Mouse (Mus musculus) heart, postnatal 36 days (tissue): ENCODE results near the gene Fam3b. TPM values are rescaled to one million over a fixed set of nuclear protein-coding genes. Genes with fewer than 3 reads are reported as not detected.

Source experiments
- DNase-seq, 2 experiments: peaks; one replicate each; pipeline ENCODE4 v3.0.0; 2021 to 2022
- intact Hi-C: fragments of 180-260 bp; cut with DNase I; formaldehyde crosslinking; loops from one replicate; pipeline ENCODE4 v1.15.1; 2025
- total RNA-seq, 2 experiments: library from RNA; stranded (reverse); gene quantifications; 2 replicates each; pipeline ENCODE4 v1.2.3; 2021

The Fam3b gene
- total RNA-seq, 2 experiments from 2014 or later = not detected

DNA sequence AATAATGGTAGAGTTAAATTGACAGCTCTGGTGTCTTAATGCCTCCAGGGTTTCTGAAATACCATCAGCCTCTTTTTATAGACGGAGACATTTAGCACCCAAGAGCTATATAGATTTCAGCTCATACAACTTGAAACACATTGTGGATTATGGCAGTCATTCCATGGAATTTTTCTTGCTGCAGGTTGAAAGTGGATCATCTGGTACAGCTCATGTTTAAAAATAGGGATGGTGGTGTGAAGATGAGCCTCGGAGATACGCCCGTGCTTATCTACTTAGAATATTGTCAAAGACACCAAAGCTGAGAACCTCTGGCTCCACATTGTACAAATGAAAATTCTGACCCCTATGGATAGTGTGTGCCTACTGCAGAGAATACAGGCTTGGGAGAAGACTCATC lies 84.5 kb downstream of the Fam3b start:
- intact Hi-C loops = no loop called here
- DNase-seq = no peak

DNA sequence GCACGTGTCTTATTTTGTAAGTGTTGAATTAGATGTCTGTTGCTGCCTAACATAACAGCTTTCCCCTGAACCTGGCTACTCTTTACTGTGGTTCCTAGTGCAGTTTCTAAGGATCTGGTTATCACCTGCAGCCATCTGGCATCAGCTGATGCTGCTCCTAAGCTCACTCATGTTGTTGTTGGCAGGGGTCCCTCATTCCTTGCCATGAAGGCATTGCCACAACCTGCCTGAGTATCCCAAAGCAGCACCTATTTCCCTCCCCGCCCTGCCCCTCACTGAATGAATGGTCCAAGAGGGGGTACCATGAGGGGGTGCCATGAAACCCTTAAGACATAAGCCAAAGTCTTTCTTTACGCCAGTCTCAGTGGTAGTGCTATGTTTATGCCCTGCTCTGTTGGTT lies 86.6 kb downstream of the Fam3b start:
- no peak for DNase-seq
- intact Hi-C loops = no loop called here

DNA sequence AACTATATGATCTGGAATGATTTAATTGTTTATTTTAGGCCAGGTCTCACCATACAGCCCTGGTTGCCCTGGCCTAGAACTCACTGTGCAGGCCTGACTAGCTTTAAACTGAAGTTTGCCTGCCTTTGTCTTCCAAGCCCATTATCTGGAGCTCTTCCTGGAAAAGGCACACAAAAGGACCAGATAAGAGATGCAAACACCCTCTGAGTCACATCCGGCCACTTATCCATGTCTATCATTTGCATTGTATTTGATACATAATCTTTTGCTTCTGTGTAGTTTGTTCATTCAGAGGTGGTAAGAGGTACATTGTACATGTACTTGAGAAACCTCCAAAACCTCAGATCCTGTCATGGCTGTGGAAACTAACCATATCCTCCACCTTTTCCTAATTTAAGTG lies 91.0 kb downstream of the Fam3b start:
- DNase-seq = no peak
- intact Hi-C loops = no loop called here

DNA sequence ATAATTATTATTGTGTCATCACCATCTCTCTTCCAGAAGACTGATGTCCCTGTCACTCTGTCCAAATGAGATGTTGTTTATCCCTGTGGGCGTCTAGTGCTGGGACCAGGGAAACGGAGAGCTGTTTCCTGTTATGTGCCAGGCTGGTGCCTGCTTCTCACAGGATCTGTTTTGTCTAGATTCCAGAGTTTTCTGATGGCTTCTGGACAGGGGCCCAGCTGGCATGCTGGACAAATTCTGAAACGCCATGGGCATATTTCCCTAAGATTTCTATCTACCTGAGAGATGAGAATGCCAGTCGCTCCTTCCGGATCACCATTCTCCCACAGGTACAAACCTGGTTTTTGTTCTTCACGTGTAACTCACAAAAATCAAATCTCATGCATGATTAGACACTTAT lies 92.9 kb downstream of the Fam3b start:
- intact Hi-C loops = loop anchor here (1.0 kb wide), 1 partner anchor 9 kb away; no protein-coding TSS in a partner anchor
- no peak for DNase-seq

Other genes with a start within 250 kb of the Fam3b start
- gene Bace2, start 158.1 kb downstream of the Fam3b start, total RNA-seq = 10 to 100 TPM; 16.3 to 20.8 TPM
- 1 to 10 TPM; 2.0 to 4.0 TPM for gene Mx1, start 51.9 kb downstream of the Fam3b start, total RNA-seq
- not detected for gene Tmprss2, start 96.4 kb upstream of the Fam3b start, total RNA-seq
- gene Ripk4, start 249.0 kb upstream of the Fam3b start, total RNA-seq = under 1 TPM in 1 of 2 experiments, not detected in 1; 0.19 TPM